Mouse (Mus musculus): Measurements from ENCODE around the gene Rftn2.

Rftn2 gene

GRCm38 (mm10) chr1:55123561-55123960 is 103.0 kb downstream of the Rftn2 start:
- no peak for DNase-seq (ENCODE audit: low spot score)

DNA sequence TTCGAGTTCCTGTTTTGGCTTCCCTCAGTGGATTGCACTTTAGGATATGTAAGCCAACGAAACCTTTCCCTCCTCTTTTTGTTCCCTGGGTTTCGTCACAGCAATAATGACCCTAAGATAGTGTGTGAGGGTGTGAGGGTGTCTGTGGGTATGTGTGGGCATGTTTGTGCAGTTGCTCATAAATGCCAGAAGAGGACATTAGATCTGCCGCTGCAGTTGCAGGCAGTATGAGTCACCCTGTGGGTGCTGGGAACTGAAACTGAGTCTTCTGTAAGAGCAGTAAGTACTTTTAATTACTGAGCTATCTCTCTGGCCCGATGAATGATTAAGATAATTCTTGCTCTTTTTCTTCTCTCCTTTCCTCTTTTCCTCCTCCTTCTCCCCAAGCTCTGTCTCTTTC is 103.5 kb downstream of the Rftn2 start:
- no peak for DNase-seq (ENCODE audit: low spot score)
